ENCODE assay signal across 24 mouse cellular contexts in genomic region chr9:98708001-98708680, GRCm38 (mm10).
DNase-seq lines count a peak whose midpoint lies in the region; ATAC-seq and TF ChIP-seq lines count a peak whose summit lies in the region.
"Had no signal": no experiment of that assay in that cellular context is flagged by ENCODE, and none has a peak within 500 bp of the region (broad histone marks: within the 10 kb centered on the region; RNA-seq: fewer than 3 reads in every experiment).

No protein-coding gene starts in this region.

- no peak for TF ChIP-seq CTCF in left cerebral cortex, adult 2 months (IDR thresholded peaks at IDR 0.05)

- intact Hi-C loops in left cerebral cortex, adult 2 months (cut with DNase I) = no loop called here

- WGBS in heart, embryonic 11.5 days (ENCODE audit: insufficient replicate concordance) = 68% methylated on average over 18 of the region's 18 CpGs
- 25% methylated on average over 18 of the region's 18 CpGs for WGBS in limb, embryonic 14.5 days

- H3K27me3 ChIP-seq in heart, embryonic 11.5 days (ENCODE audit: control insufficient read depth, insufficient read depth, low read length) = no peaks in the 10 kb centered on the region; the same call in 1 of the 2 replicates
- H3K27me3 ChIP-seq in limb, embryonic 14.5 days (ENCODE audit: control insufficient read depth, insufficient read depth, low read length) = no peaks in the 10 kb centered on the region
- H3K27me3 ChIP-seq: midbrain, embryonic 13.5 days had no signal

- no peak overlapping the region for H3K27ac ChIP-seq in heart, embryonic 11.5 days (ENCODE audit: low read depth, low read length)
- H3K27ac ChIP-seq in limb, embryonic 14.5 days (replicated peaks; ENCODE audit: low read depth, low read length) = no peak overlapping the region
- no peak overlapping the region for H3K27ac ChIP-seq in left cerebral cortex, adult 2 months
- H3K27ac ChIP-seq: hindbrain, embryonic 14.5 days; layer of hippocampus, adult 2 months; midbrain, embryonic 13.5 days had no signal

- no peaks in the 10 kb centered on the region for H3K36me3 ChIP-seq in heart, embryonic 11.5 days (ENCODE audit: control insufficient read depth, insufficient read depth, low read length)
- H3K36me3 ChIP-seq in limb, embryonic 14.5 days (ENCODE audit: control insufficient read depth, insufficient read depth, low read length) = no peaks in the 10 kb centered on the region
- H3K36me3 ChIP-seq: midbrain, embryonic 13.5 days had no signal

- DNase-seq in heart, adult 9 months (ENCODE audit: low spot score in 2 of 2) = peak; percentile 19
- peak; percentile 8 for DNase-seq in urinary bladder, adult 2 months (ENCODE audit: low spot score)
- no peak for DNase-seq in urinary bladder, adult 18-20 months (ENCODE audit: low spot score in 2 of 2)
- DNase-seq in fibroblast of lung, adult 2 months (ENCODE audit: low read depth) = peak; percentile 10
- DNase-seq in limb, embryonic 14.5 days (ENCODE audit: low spot score) = peak; percentile 20
- no peak for DNase-seq in cerebellum, adult 8-10 months
- no peak for DNase-seq in left cerebral cortex, adult 2 months (ENCODE audit: extremely low spot score in 1 of 2, low spot score in 2 of 2)
- DNase-seq: adrenal gland, postnatal 25 days; cerebellum, adult 11-12 months; cerebellum, postnatal 10 days; gastrocnemius, postnatal 10 days; kidney, adult 2 months; kidney, postnatal 36 days; left cerebral cortex, postnatal 4 days; lung, postnatal 4 days; thymus, postnatal 14 days had no signal

- H3K9me3 ChIP-seq in heart, embryonic 11.5 days (replicated peaks; ENCODE audit: control insufficient read depth, low read length) = no peaks in the 10 kb centered on the region
- H3K9me3 ChIP-seq in limb, embryonic 14.5 days (ENCODE audit: control insufficient read depth, low read length) = no peaks in the 10 kb centered on the region
- H3K9me3 ChIP-seq: megakaryocyte, embryonic 14.5 days; midbrain, embryonic 13.5 days had no signal

- H3K9ac ChIP-seq in heart, embryonic 11.5 days (ENCODE audit: low read depth, low read length) = no peak overlapping the region
- no peak overlapping the region for H3K9ac ChIP-seq in limb, embryonic 14.5 days (ENCODE audit: low read depth, low read length, severe bottlenecking)
- H3K9ac ChIP-seq: hindbrain, embryonic 14.5 days; midbrain, embryonic 13.5 days had no signal

- H3K4me1 ChIP-seq in heart, embryonic 11.5 days (ENCODE audit: control insufficient read depth, insufficient read depth, low read length) = no peaks in the 10 kb centered on the region
- H3K4me1 ChIP-seq in limb, embryonic 14.5 days (ENCODE audit: control insufficient read depth, insufficient read depth, low read length) = peaks cover 24% of the 10 kb centered on the region
- H3K4me1 ChIP-seq: megakaryocyte, embryonic 14.5 days; midbrain, embryonic 13.5 days had no signal

- no peak for TF ChIP-seq POLR2A in limb, embryonic 14.5 days (IDR thresholded peaks at IDR 0.05; ENCODE audit: borderline replicate concordance, extremely low read depth, insufficient read depth, insufficient read length)

- H3K4me3 ChIP-seq in heart, embryonic 11.5 days (ENCODE audit: low read depth, low read length) = no peak overlapping the region
- H3K4me3 ChIP-seq in limb, embryonic 14.5 days (replicated peaks; ENCODE audit: low read length) = no peak overlapping the region
- H3K4me3 ChIP-seq in left cerebral cortex, adult 2 months = no peak overlapping the region
- H3K4me3 ChIP-seq: layer of hippocampus, adult 2 months; megakaryocyte, embryonic 14.5 days; midbrain, embryonic 13.5 days had no signal

- no peak for ATAC-seq in heart, embryonic 11.5 days (replicated peaks; ENCODE audit: insufficient number of reproducible peaks, low FRiP score, low TSS enrichment)
- no peak for ATAC-seq in limb, embryonic 14.5 days (ENCODE audit: low FRiP score, low read depth)
- ATAC-seq: forebrain, embryonic 16.5 days; lung, postnatal 0 days; midbrain, embryonic 13.5 days had no signal

- no peak overlapping the region for H3K4me2 ChIP-seq in heart, embryonic 11.5 days
- H3K4me2 ChIP-seq in limb, embryonic 14.5 days (replicated peaks; ENCODE audit: low read depth, low read length, severe bottlenecking) = peak overlapping the region; percentile 22; the same call in 1 of the 2 replicates
- H3K4me2 ChIP-seq: hindbrain, embryonic 14.5 days; liver, embryonic 11.5 days; midbrain, embryonic 13.5 days had no signal

Comparison
In these comparisons a context has a peak if more than half of its experiments do, and no peak if none do; other contexts are left out.
1. DNase-seq: peak in heart, adult 9 months (2 of 2), urinary bladder, adult 2 months (single experiment), fibroblast of lung, adult 2 months (single experiment) and limb, embryonic 14.5 days (single experiment); none in urinary bladder, adult 18-20 months (0 of 2), cerebellum, adult 8-10 months (single experiment) and left cerebral cortex, adult 2 months (0 of 2).